Mouse (Mus musculus): Measurements from ENCODE around the gene Etv6. TPM values are rescaled to one million over a fixed set of nuclear protein-coding genes. Genes with fewer than 3 reads are reported as not detected.

The Etv6 gene
- polyA plus RNA-seq, 1 experiment = 16.3 TPM

DNA sequence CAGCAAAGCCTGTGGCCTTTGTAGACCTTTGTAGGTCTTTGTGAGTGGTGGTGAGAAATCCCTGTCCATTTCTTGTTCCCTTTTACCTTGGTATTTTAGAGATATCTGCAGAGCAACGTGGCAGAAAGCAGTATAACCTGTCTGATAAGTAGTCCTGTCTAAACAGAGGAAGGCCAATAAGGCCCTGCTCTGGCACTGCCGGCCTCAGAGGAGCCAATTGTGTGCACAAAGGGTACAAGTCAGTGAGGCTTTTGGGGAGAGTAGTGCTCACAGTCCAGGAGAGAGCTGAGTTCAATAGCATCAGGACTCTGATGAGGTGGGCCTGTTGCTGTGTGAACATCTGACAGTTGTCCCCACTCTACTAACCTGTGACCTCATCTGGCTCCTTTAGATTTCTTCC is 77.7 kb downstream of the Etv6 start:
- H3K36me3 ChIP-seq (ENCODE audit: control insufficient read depth, insufficient read depth, low read length) = no peaks in the 10 kb centered on the region
- H3K4me3 ChIP-seq (ENCODE audit: insufficient read depth, low read depth, low read length) = no peak overlapping the region
- no peak for DNase-seq
- peaks cover 3% of the 10 kb centered on the region; the same call in 1 of the 2 replicates for H3K4me1 ChIP-seq (ENCODE audit: control insufficient read depth, insufficient read depth, low read length)
- no peak for TF ChIP-seq CTCF (conservative IDR thresholded peaks at IDR 0.05; ENCODE audit: insufficient read depth, insufficient read length, low read depth, low read length)
- no peak for TF ChIP-seq POLR2A (IDR thresholded peaks at IDR 0.05; ENCODE audit: low read depth, low read length)
- H3K27me3 ChIP-seq (replicated peaks; ENCODE audit: control insufficient read depth, insufficient read depth, low read length) = no peaks in the 10 kb centered on the region
- H3K27ac ChIP-seq (ENCODE audit: insufficient read depth, low read depth, low read length) = no peak overlapping the region
- 69% methylated on average over 2 of the region's 2 CpGs for WGBS

DNA sequence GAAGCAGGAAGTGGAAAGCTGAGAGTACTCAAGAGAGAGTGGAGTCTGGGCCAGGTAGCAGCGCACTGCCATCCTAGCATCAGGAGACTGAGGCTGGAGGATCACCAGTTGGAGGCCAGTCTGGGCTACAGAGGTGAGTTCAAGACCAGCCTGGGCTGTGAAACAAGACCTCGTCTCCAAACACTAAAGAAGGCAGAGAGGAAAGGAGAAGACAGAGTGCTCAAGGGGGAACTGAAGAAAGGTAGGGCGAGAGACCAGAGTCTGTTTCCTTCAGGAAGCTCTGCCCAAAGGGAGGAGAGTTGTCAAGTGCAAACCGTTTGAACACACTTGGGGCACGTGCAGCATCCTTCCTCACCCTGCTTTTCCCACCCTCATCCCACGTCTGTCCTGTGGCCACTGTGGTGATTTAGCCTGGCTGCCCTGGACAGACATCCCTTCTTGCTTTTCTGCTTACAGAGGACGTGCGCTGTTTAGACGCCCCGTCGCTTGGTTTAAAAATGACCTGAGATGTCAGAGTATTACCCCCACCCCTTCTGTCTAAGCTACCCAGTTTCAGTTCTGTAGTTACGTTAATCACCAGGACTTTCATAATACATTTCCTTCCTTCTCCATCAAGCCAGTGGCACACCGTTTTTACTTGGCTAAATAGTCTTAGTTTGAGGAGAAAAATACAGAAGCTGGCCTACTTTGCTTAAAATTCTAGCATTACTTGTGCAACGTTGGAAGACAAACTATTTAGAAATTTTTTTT is 79.9 kb downstream of the Etv6 start:
- no peak for DNase-seq
- Histone ChIP-seq H3K27me3 (replicated peaks; ENCODE audit: control insufficient read depth, insufficient read depth, low read length) (no peaks in the 10 kb centered on the region), H3K4me1 (ENCODE audit: control insufficient read depth, insufficient read depth, low read length) (peaks cover 5% of the 10 kb centered on the region; the same call in 1 of the 2 replicates), H3K36me3 (ENCODE audit: control insufficient read depth, insufficient read depth, low read length) (no peaks in the 10 kb centered on the region), H3K4me3 (ENCODE audit: insufficient read depth, low read depth, low read length) (no peak overlapping the region), H3K27ac (ENCODE audit: insufficient read depth, low read depth, low read length) (no peak overlapping the region)
- WGBS = 76% methylated on average over 14 of the region's 14 CpGs
- TF ChIP-seq POLR2A (IDR thresholded peaks at IDR 0.05; ENCODE audit: low read depth, low read length) = no peak
- TF ChIP-seq CTCF (conservative IDR thresholded peaks at IDR 0.05; ENCODE audit: insufficient read depth, insufficient read length, low read depth, low read length) = no peak

DNA sequence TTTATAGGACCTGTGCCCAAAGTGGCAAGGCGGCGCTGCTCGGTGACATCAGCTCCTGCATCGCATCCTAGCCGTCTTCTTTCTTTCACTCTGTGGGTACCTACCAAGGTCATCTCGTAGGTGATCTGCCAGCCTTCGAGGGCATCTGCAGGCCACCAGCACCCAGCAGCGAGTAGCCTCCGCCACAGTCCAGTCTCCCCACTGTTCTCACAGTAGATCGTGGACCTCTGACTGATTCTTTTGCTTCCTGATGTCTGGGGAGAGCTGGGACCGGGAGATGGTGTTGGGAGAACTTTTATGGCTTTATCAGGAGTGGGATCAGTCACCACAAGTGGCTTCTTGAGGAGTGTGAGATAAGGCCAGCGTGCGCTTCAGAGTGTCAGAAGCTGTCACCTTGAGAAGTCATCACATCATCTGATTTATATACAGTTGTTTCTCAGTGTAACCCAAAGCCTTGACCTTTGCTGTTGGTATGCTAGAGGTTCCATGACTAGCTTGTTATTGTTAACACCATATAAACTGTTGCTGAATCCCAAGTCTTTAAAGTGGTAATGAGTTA is 82.0 kb downstream of the Etv6 start:
- H3K36me3 ChIP-seq (ENCODE audit: control insufficient read depth, insufficient read depth, low read length) = no peaks in the 10 kb centered on the region
- H3K4me1 ChIP-seq (ENCODE audit: control insufficient read depth, insufficient read depth, low read length) = peaks cover 2% of the 10 kb centered on the region; the same call in 1 of the 2 replicates
- H3K4me3 ChIP-seq (ENCODE audit: insufficient read depth, low read depth, low read length) = no peak overlapping the region
- no peaks in the 10 kb centered on the region for H3K27me3 ChIP-seq (replicated peaks; ENCODE audit: control insufficient read depth, insufficient read depth, low read length)
- no peak overlapping the region for H3K27ac ChIP-seq (ENCODE audit: insufficient read depth, low read depth, low read length)
- 78% methylated on average over 13 of the region's 13 CpGs for WGBS
- DNase-seq = no peak
- no peak for TF ChIP-seq POLR2A (IDR thresholded peaks at IDR 0.05; ENCODE audit: low read depth, low read length)
- TF ChIP-seq CTCF (conservative IDR thresholded peaks at IDR 0.05; ENCODE audit: insufficient read depth, insufficient read length, low read depth, low read length) = no peak

DNA sequence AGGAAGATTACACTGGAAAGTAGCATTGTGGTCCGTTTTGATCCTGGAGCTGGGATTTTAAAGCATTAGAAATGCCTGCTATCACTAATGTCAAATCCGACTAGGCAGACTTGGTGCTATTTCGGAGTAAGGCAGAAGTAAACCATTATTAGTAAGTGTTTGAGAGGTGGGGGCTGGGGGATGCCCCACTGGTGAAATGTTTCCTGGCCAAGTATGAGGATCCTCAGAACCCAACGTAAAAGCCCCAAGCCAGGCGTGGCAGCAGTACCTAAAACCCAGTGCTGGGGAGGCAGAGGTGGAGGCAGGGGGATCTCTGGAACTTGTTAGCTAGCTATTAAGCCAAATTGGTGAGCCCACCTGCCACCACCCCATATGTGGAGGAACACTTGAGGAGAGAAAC is 83.0 kb downstream of the Etv6 start:
- no peak for TF ChIP-seq POLR2A (IDR thresholded peaks at IDR 0.05; ENCODE audit: low read depth, low read length)
- H3K4me1 ChIP-seq (ENCODE audit: control insufficient read depth, insufficient read depth, low read length) = peaks cover 2% of the 10 kb centered on the region; the same call in 1 of the 2 replicates
- no peak overlapping the region for H3K27ac ChIP-seq (ENCODE audit: insufficient read depth, low read depth, low read length)
- no peaks in the 10 kb centered on the region for H3K36me3 ChIP-seq (ENCODE audit: control insufficient read depth, insufficient read depth, low read length)
- H3K4me3 ChIP-seq (ENCODE audit: insufficient read depth, low read depth, low read length) = no peak overlapping the region
- no peak for DNase-seq
- H3K27me3 ChIP-seq (replicated peaks; ENCODE audit: control insufficient read depth, insufficient read depth, low read length) = no peaks in the 10 kb centered on the region
- WGBS = 93% methylated on average over 5 of the region's 5 CpGs

DNA sequence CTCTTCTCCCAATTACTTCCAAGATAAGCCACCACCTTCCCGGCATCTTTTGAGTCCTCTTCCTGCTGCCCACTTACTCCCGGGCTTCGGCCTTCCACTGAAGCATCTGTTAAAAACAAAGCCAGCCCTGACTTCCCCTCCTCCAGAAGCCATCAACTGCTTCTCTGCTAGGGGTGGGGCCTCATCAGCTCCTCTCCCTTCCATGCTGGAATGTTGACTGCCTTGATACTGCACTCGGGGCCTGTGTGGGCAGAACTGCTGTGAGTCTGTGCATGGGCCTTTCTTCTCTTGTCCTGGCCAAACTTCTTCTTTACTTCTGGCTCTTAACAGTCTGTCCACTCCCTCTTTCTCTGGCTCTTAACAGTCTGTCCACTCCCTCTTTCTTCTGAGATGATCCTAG is 83.6 kb downstream of the Etv6 start:
- Histone ChIP-seq H3K4me3 (ENCODE audit: insufficient read depth, low read depth, low read length) (no peak overlapping the region), H3K27me3 (replicated peaks; ENCODE audit: control insufficient read depth, insufficient read depth, low read length) (no peaks in the 10 kb centered on the region), H3K36me3 (ENCODE audit: control insufficient read depth, insufficient read depth, low read length) (no peaks in the 10 kb centered on the region), H3K27ac (ENCODE audit: insufficient read depth, low read depth, low read length) (no peak overlapping the region), H3K4me1 (ENCODE audit: control insufficient read depth, insufficient read depth, low read length) (peaks cover 2% of the 10 kb centered on the region; the same call in 1 of the 2 replicates)
- WGBS = 20% methylated on average over 4 of the region's 4 CpGs
- no peak for DNase-seq
- no peak for TF ChIP-seq CTCF (conservative IDR thresholded peaks at IDR 0.05; ENCODE audit: insufficient read depth, insufficient read length, low read depth, low read length)
- no peak for TF ChIP-seq POLR2A (IDR thresholded peaks at IDR 0.05; ENCODE audit: low read depth, low read length)

DNA sequence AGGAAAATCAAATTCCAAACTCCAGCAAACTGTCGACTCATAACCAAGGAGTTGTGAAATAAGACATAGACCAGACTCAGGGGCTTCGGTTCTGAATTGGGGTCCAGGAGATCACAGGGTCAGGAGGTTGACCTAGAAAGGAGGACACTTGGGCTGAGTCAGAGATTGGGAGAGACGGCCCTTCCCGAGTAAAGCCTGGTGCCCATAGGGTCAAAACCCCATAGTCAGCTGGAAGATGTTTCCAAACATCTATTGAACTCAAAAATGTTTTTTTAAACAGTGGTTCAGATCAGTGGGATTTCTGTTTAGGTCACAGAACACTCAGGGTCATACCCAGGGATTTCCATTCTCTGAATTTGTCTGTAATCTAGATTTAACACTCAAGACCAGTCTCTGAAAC is 84.7 kb downstream of the Etv6 start:
- Histone ChIP-seq H3K27ac (ENCODE audit: insufficient read depth, low read depth, low read length) (peak overlapping the region; percentile 16; the same call in 1 of the 2 replicates), H3K27me3 (replicated peaks; ENCODE audit: control insufficient read depth, insufficient read depth, low read length) (no peaks in the 10 kb centered on the region), H3K36me3 (ENCODE audit: control insufficient read depth, insufficient read depth, low read length) (no peaks in the 10 kb centered on the region), H3K4me1 (ENCODE audit: control insufficient read depth, insufficient read depth, low read length) (peaks cover 6% of the 10 kb centered on the region), H3K4me3 (ENCODE audit: insufficient read depth, low read depth, low read length) (no peak overlapping the region)
- DNase-seq = no peak
- TF ChIP-seq CTCF (conservative IDR thresholded peaks at IDR 0.05; ENCODE audit: insufficient read depth, insufficient read length, low read depth, low read length) (no peak), POLR2A (IDR thresholded peaks at IDR 0.05; ENCODE audit: low read depth, low read length) (no peak)
- WGBS = 63% methylated on average over 4 of the region's 4 CpGs

DNA sequence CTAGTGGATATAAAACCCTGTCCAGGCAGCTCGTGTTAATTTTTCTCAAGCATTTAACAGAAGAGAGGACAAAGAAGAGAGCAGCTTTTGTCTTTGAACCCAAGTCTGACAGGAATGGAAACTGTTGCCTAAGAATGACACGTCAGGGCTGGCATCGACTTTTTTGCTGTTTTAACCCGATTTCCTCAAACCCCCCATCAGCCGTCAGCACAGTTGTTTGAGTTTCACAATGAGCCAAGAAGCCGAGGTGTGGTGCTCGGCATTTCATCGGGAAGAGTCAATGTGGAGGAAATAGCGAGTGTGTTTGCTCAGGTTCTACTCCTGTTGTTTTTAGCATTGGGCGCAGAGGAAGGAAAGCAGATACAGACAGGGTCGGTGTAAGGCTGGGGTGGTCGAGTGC is 85.2 kb downstream of the Etv6 start:
- WGBS = 67% methylated on average over 12 of the region's 12 CpGs
- TF ChIP-seq POLR2A (IDR thresholded peaks at IDR 0.05; ENCODE audit: low read depth, low read length) (no peak), CTCF (conservative IDR thresholded peaks at IDR 0.05; ENCODE audit: insufficient read depth, insufficient read length, low read depth, low read length) (no peak)

More for the DNA sequence above, 85.2 kb downstream of the Etv6 start:
- peak; percentile 52 for DNase-seq
- peaks cover 9% of the 10 kb centered on the region for H3K4me1 ChIP-seq (ENCODE audit: control insufficient read depth, insufficient read depth, low read length)
- H3K27ac ChIP-seq (ENCODE audit: insufficient read depth, low read depth, low read length) = peak overlapping the region; percentile 26; the same call in 1 of the 2 replicates
- no peaks in the 10 kb centered on the region for H3K27me3 ChIP-seq (replicated peaks; ENCODE audit: control insufficient read depth, insufficient read depth, low read length)
- no peaks in the 10 kb centered on the region for H3K36me3 ChIP-seq (ENCODE audit: control insufficient read depth, insufficient read depth, low read length)
- H3K4me3 ChIP-seq (ENCODE audit: insufficient read depth, low read depth, low read length) = no peak overlapping the region

Data from kidney, adult 2 months (tissue).